ENCODE assay signal across 9 mouse cellular contexts in genomic region chr11:43653051-43653475, GRCm38 (mm10). TPM values are rescaled to one million over a fixed set of nuclear protein-coding genes. Genes with fewer than 3 reads are reported as not detected.
DNase-seq lines count a peak whose midpoint lies in the region; ATAC-seq lines count a peak whose summit lies in the region.
"Had no signal": no experiment of that assay in that cellular context is flagged by ENCODE, and none has a peak within 500 bp of the region (broad histone marks: within the 10 kb centered on the region; RNA-seq: fewer than 3 reads in every experiment).

No protein-coding gene starts in this region.

- no peaks in the 10 kb centered on the region for H3K27me3 ChIP-seq in hindbrain, embryonic 15.5 days
- H3K27me3 ChIP-seq: limb, embryonic 12.5 days had no signal

- H3K36me3 ChIP-seq in hindbrain, embryonic 15.5 days: no peaks in the 10 kb centered on the region
- H3K36me3 ChIP-seq: limb, embryonic 12.5 days had no signal

- H3K4me3 ChIP-seq in hindbrain, embryonic 15.5 days: no peak overlapping the region
- H3K4me3 ChIP-seq: limb, embryonic 12.5 days had no signal

- no peaks in the 10 kb centered on the region for H3K9me3 ChIP-seq in hindbrain, embryonic 15.5 days
- H3K9me3 ChIP-seq: limb, embryonic 12.5 days had no signal

- 32% methylated on average over 14 of the region's 14 CpGs for WGBS in hindbrain, embryonic 15.5 days

- H3K27ac ChIP-seq in hindbrain, embryonic 15.5 days (replicated peaks): no peak overlapping the region; the same call in 1 of the 2 replicates
- H3K27ac ChIP-seq: limb, embryonic 12.5 days had no signal

- peak; percentile 89 for DNase-seq in A20 (ENCODE audit: low read depth, low spot score)
- DNase-seq in WW6 (ENCODE audit: low read depth, low spot score): peak; percentile 67
- DNase-seq in lung, postnatal 4 days: peak; percentile 15 to 50
- DNase-seq in cerebellum, postnatal 14 days: no peak
- DNase-seq in MN1 (ENCODE audit: low spot score): no peak
- no peak for DNase-seq in ovary, postnatal 14 days (ENCODE audit: low spot score)
- no peak for DNase-seq in cerebellum, adult 9-11 months

- H3K4me1 ChIP-seq in hindbrain, embryonic 15.5 days (replicated peaks): peaks cover 6% of the 10 kb centered on the region; the same call in 1 of the 2 replicates
- H3K4me1 ChIP-seq: limb, embryonic 12.5 days had no signal

- no peak overlapping the region for H3K9ac ChIP-seq in hindbrain, embryonic 15.5 days
- H3K9ac ChIP-seq: limb, embryonic 12.5 days had no signal

- 0 out of 2 replicates have a peak, but pooled peaks have one; percentile 19 for ATAC-seq in hindbrain, embryonic 15.5 days (ENCODE audit: low FRiP score, low read depth)

- no peak overlapping the region for H3K4me2 ChIP-seq in hindbrain, embryonic 15.5 days
- H3K4me2 ChIP-seq: limb, embryonic 12.5 days had no signal

RNA-seq across cellular contexts. Expression of gene Pwwp2a, which starts 28.7 kb away (rescaled TPM):
- polyA plus RNA-seq in hindbrain, embryonic 15.5 days (2015; fragmentation: Nextera tagmentation; extraction: Ambion mirVana): 26.8 and 31.5 TPM in 2 replicates

RNA-seq across cellular contexts. Expression of gene Fabp6, which starts 51.7 kb away (rescaled TPM):
- polyA plus RNA-seq in hindbrain, embryonic 15.5 days (2015; fragmentation: Nextera tagmentation; extraction: Ambion mirVana): not detected in 2 replicates
- polyA plus RNA-seq: limb, embryonic 12.5 days had no signal

Comparison
In these comparisons a context has a peak if more than half of its experiments do, and no peak if none do; other contexts are left out.
1. DNase-seq: peak in A20 (single experiment), WW6 (single experiment) and lung, postnatal 4 days (2 of 2); none in cerebellum, postnatal 14 days (0 of 2), MN1 (single experiment), ovary, postnatal 14 days (single experiment) and cerebellum, adult 9-11 months (single experiment).